Mouse (Mus musculus) inflammation-experienced regulatory T-cells, adult 16 weeks (primary cell): ENCODE results near the gene Ccdc73. TPM values are rescaled to one million over a fixed set of nuclear protein-coding genes. Genes with fewer than 3 reads are reported as not detected.

Experiments
- polyA plus RNA-seq: library from polyadenylated mRNA; unstranded; fragments of 100-300 nt; shearing (Covaris generic); gene quantifications from one replicate; pipeline ENCODE4 v1.2.1, GENCODE M21; 2017

Ccdc73 gene
- 1.6 TPM for polyA plus RNA-seq

GRCm38 (mm10) chr2:104867282-104867855 is at the start of gene Ccdc73:
TSS of gene Ccdc73 (plus strand) at chr2:104867805.

DNA sequence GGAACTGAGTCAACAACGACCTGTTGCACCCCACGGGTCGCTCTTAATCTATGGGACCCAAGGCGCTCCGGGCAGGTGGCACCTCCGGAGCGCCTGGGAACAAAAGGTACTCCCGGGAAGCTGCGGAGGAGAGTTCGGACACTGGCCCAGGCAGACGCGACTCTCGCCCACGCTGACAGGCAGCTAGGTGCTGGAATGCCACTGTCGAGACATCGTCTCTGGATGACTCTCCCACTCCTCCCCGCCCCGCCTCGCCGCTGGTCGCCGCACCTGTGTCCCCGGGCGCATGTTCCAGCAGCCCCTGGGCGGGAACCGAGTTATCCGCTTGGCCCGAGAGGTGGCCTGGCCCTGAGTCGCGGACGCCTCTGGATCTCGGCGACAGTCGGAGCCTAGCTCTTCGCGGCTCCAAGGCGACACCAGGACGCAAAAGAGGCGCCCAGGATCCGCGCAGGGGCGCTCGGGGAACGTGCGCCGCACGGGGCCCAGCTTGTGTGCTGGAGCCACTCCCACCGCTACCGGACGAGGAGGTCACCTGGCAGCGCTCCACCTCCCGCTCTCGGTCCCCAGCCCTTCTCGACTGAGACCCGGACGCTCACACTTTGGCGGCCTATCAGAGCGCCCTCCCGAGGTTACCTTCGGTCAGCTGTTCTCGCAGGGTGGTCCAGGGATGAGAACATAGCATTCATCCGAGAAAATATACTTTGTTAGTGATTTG is 18.2 kb upstream of the Ccdc73 start, which contains the start of gene Prrg4:
Prrg4 (minus strand) TSS at position 601 of the 715 bp plus-strand sequence.

GRCm38 (mm10) chr2:105016967-105017287 is 149.3 kb downstream of the Ccdc73 start, which contains the start of gene Eif3m:
TSS of gene Eif3m (minus strand) at chr2:105017080.

Other genes with a start within 250 kb of the Ccdc73 start
- gene Tcp11l1, start 155.6 kb upstream of the Ccdc73 start, polyA plus RNA-seq = 0.35 TPM
- gene Pin1rt1, start 151.4 kb upstream of the Ccdc73 start, polyA plus RNA-seq = not detected
- gene Depdc7, start 124.9 kb upstream of the Ccdc73 start, polyA plus RNA-seq = not detected
- 1.1 TPM for gene Qser1, start 51.0 kb upstream of the Ccdc73 start, polyA plus RNA-seq
- gene Prrg4, start 17.9 kb upstream of the Ccdc73 start, polyA plus RNA-seq = 3.5 TPM
- 300 TPM for gene Eif3m, start 149.3 kb downstream of the Ccdc73 start, polyA plus RNA-seq
- gene Gm11060, start 224.2 kb downstream of the Ccdc73 start, polyA plus RNA-seq = not detected